ENCODE assay signal across 19 mouse cellular contexts in genomic region chr13:57789796-57790195, GRCm38 (mm10).
DNase-seq lines count a peak whose midpoint lies in the region; ATAC-seq lines count a peak whose summit lies in the region.
"Had no signal": no experiment of that assay in that cellular context is flagged by ENCODE, and none has a peak within 500 bp of the region (broad histone marks: within the 10 kb centered on the region; RNA-seq: fewer than 3 reads in every experiment).

No protein-coding gene starts in this region.

- no peaks in the 10 kb centered on the region for H3K36me3 ChIP-seq in hindbrain, embryonic 10.5 days
- H3K36me3 ChIP-seq in hindbrain, embryonic 12.5 days = no peaks in the 10 kb centered on the region
- H3K36me3 ChIP-seq: embryonic facial prominence, embryonic 12.5 days; heart, embryonic 15.5 days; hindbrain, embryonic 15.5 days; limb, embryonic 15.5 days had no signal

- ATAC-seq in hindbrain, embryonic 12.5 days (ENCODE audit: low FRiP score) = no peak
- ATAC-seq: forebrain, postnatal 0 days had no signal

- WGBS in hindbrain, embryonic 10.5 days = 40% methylated on average over 5 of the region's 5 CpGs
- WGBS in hindbrain, embryonic 12.5 days = 33% methylated on average over 5 of the region's 5 CpGs

- no peak overlapping the region for H3K4me3 ChIP-seq in hindbrain, embryonic 10.5 days
- no peak overlapping the region for H3K4me3 ChIP-seq in hindbrain, embryonic 12.5 days
- H3K4me3 ChIP-seq: embryonic facial prominence, embryonic 12.5 days; heart, adult 2 months; heart, embryonic 15.5 days; hindbrain, embryonic 15.5 days; limb, embryonic 15.5 days had no signal

- DNase-seq in hindbrain, embryonic 10.5 days (ENCODE audit: low spot score) = no peak
- peak; percentile 9 for DNase-seq in R1 (ENCODE audit: low read depth, low spot score)
- DNase-seq in cerebellum, adult 18-20 months = peak; percentile 60 to 75
- peak; percentile 58 to 59 for DNase-seq in cerebellum, postnatal 36 days
- DNase-seq in layer of hippocampus, postnatal 36 days = no peak
- no peak for DNase-seq in B cell, adult 2 months
- DNase-seq in spleen, postnatal 4 days (ENCODE audit: low spot score in 2 of 2) = no peak
- DNase-seq: adrenal gland, postnatal 36 days; forebrain, postnatal 0 days; heart, adult 2 months; kidney, adult 18-20 months; kidney, postnatal 36 days; right cerebral cortex, postnatal 25 days; thymus, postnatal 14 days had no signal

- H3K27me3 ChIP-seq in hindbrain, embryonic 10.5 days (ENCODE audit: insufficient read depth, poor library complexity, severe bottlenecking) = no peaks in the 10 kb centered on the region; the same call in 1 of the 2 replicates
- no peaks in the 10 kb centered on the region; the same call in 1 of the 2 replicates for H3K27me3 ChIP-seq in hindbrain, embryonic 12.5 days
- H3K27me3 ChIP-seq: embryonic facial prominence, embryonic 12.5 days; heart, embryonic 15.5 days; hindbrain, embryonic 15.5 days had no signal

- no peak overlapping the region for H3K4me2 ChIP-seq in hindbrain, embryonic 12.5 days (replicated peaks)
- H3K4me2 ChIP-seq: embryonic facial prominence, embryonic 12.5 days; heart, embryonic 15.5 days; hindbrain, embryonic 15.5 days; limb, embryonic 15.5 days had no signal

- H3K4me1 ChIP-seq in hindbrain, embryonic 10.5 days (replicated peaks) = peaks cover 32% of the 10 kb centered on the region
- peaks cover 24% of the 10 kb centered on the region for H3K4me1 ChIP-seq in hindbrain, embryonic 12.5 days
- H3K4me1 ChIP-seq: embryonic facial prominence, embryonic 12.5 days; limb, embryonic 15.5 days had no signal

- 0 out of 2 replicates have a peak overlapping the region, but pooled peaks have one; percentile 56 for H3K27ac ChIP-seq in hindbrain, embryonic 10.5 days
- no peak overlapping the region for H3K27ac ChIP-seq in hindbrain, embryonic 12.5 days
- H3K27ac ChIP-seq: embryonic facial prominence, embryonic 12.5 days; heart, adult 2 months; heart, embryonic 15.5 days; hindbrain, embryonic 15.5 days; limb, embryonic 15.5 days had no signal

- H3K9me3 ChIP-seq in hindbrain, embryonic 10.5 days = peaks cover 4% of the 10 kb centered on the region; the same call in 1 of the 2 replicates
- H3K9me3 ChIP-seq in hindbrain, embryonic 12.5 days (replicated peaks) = no peaks in the 10 kb centered on the region
- H3K9me3 ChIP-seq: heart, embryonic 15.5 days; hindbrain, embryonic 15.5 days; limb, embryonic 15.5 days had no signal

- no peak overlapping the region for H3K9ac ChIP-seq in hindbrain, embryonic 12.5 days
- H3K9ac ChIP-seq: embryonic facial prominence, embryonic 12.5 days; forebrain, postnatal 0 days; heart, embryonic 15.5 days; hindbrain, embryonic 15.5 days; limb, embryonic 15.5 days had no signal

Comparison
In these comparisons a context has a peak if more than half of its experiments do, and no peak if none do; other contexts are left out.
1. DNase-seq: peak in R1 (single experiment), cerebellum, adult 18-20 months (2 of 2) and cerebellum, postnatal 36 days (2 of 2); none in hindbrain, embryonic 10.5 days (single experiment), layer of hippocampus, postnatal 36 days (0 of 2), B cell, adult 2 months (0 of 2) and spleen, postnatal 4 days (0 of 2).